Mouse (Mus musculus) subcutaneous adipose tissue, adult 2 months (tissue): Measurements from ENCODE around the gene Zfp710. TPM values are rescaled to one million over a fixed set of nuclear protein-coding genes. Genes with fewer than 3 reads are reported as not detected.

ENCODE experiments used
- polyA plus RNA-seq: library from polyadenylated mRNA; depleted of rRNA; stranded (reverse); fragments of >200 nt; gene quantifications from 2 replicates; pipeline ENCODE4 v1.2.3, GENCODE M21; 2012; ENCODE audit warnings: low replicate concordance; rRNA removed

Gene Zfp710
- 21.2 and 37.4 TPM in 2 replicates for polyA plus RNA-seq

GRCm38 (mm10) chr7:80024521-80025390 is at the start of gene Zfp710:
TSS of gene Zfp710 (plus strand) at chr7:80024814.

GRCm38 (mm10) chr7:80115224-80115590 is 90.6 kb downstream of the Zfp710 start, which contains the start of gene Idh2:
TSS of gene Idh2 (minus strand) at chr7:80115392.

Other genes starting within 250 kb of the Zfp710 start
- gene Mesp1, start 231.0 kb upstream of the Zfp710 start, polyA plus RNA-seq: 0.32 TPM in 1 of 2 replicates, not detected in the other
- gene Mesp2, start 214.1 kb upstream of the Zfp710 start, polyA plus RNA-seq: 0.21 and 0.42 TPM in 2 replicates
- gene Anpep, start 163.8 kb upstream of the Zfp710 start, polyA plus RNA-seq: 69.4 and 575 TPM in 2 replicates
- 14.5 and 18.6 TPM in 2 replicates for gene Ap3s2, start 104.2 kb upstream of the Zfp710 start, polyA plus RNA-seq
- gene Arpin, start 89.5 kb upstream of the Zfp710 start, polyA plus RNA-seq: 12.5 and 22.2 TPM in 2 replicates
- 206 and 233 TPM in 2 replicates for gene Idh2, start 90.6 kb downstream of the Zfp710 start, polyA plus RNA-seq
- 15.8 and 27.0 TPM in 2 replicates for gene Sema4b, start 162.0 kb downstream of the Zfp710 start, polyA plus RNA-seq
- gene Cib1, start 208.0 kb downstream of the Zfp710 start, polyA plus RNA-seq: 97.9 and 136 TPM in 2 replicates
- gene Gdpgp1, start 208.1 kb downstream of the Zfp710 start, polyA plus RNA-seq: 1.7 and 2.6 TPM in 2 replicates
- gene Ttll13, start 221.6 kb downstream of the Zfp710 start, polyA plus RNA-seq: 0.46 and 1.3 TPM in 2 replicates
- gene Ngrn, start 236.4 kb downstream of the Zfp710 start, polyA plus RNA-seq: 19.7 and 21.7 TPM in 2 replicates
- 9.4 and 13.4 TPM in 2 replicates for gene Vps33b, start 244.8 kb downstream of the Zfp710 start, polyA plus RNA-seq